Mouse (Mus musculus) cerebellum, adult 9-10 months (tissue): Measurements from ENCODE around the gene Ifna5.
"Not testable (repeated sequence)": the region's sequence is repeated elsewhere in the genome, so short reads cannot be mapped to it uniquely, and the experiment has no call there.

Experiments
- DNase-seq: peaks from one replicate; pipeline ENCODE4 v3.0.0; 2022

The Ifna5 gene

DNA sequence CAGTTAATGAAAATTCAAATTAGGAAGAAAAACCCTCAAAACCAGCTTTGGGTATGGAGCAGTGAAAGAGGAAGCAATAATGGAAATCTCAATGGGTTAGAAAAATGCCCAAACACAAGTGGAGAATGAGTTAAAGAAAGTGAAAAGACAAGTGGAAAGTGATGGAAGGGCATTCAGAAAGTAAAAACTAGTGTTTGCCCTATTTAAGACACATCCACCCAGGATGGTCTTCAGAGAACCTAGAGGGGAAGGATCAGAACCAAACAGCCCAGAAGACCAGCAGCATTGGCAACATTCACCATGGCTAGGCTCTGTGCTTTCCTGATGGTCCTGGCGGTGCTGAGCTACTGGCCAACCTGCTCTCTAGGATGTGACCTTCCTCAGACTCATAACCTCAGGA, at the start of gene Ifna5:
Gene Ifna5, plus strand, starts transcription at position 301 of the 400 bp plus-strand sequence.
- DNase-seq, result not testable (repeated sequence)

DNA sequence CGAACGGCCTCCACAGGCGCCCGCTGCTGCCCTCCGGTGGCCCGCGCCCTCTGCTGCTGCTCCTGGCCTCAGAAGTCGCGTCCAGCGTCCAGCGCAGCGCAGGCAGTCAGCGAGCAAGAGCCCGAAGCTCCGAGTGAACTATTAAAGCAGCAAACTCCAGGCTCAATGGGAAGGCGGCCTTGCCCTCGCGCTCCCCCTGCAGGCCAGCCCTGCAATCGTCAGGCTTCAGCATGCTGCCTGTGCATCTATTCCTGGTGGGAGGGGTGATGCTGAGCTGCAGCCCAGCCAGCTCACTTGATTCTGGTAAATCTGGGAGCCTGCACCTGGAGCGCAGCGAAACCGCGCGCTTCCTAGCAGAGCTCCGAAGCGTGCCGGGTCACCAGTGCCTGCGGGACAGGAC, 46.9 kb upstream of the Ifna5 start, which contains the start of gene Gm13277:
Gene Gm13277, plus strand, starts transcription at position 231 of the 400 bp plus-strand sequence.
- peak; percentile 80 for DNase-seq

DNA sequence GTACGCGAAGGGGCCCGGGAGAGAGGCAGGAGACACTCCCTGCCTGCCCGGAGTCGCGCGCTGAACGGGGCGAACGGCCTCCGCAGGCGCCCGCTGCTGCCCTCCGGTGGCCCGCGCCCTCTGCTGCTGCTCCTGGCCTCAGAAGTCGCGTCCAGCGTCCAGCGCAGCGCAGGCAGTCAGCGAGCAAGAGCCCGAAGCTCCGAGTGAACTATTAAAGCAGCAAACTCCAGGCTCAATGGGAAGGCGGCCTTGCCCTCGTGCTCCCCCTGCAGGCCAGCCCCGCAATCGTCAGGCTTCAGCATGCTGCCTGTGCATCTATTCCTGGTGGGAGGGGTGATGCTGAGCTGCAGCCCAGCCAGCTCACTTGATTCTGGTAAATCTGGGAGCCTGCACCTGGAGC, 44.1 kb upstream of the Ifna5 start, which contains the start of gene Gm13278:
Gene Gm13278, plus strand, starts transcription at position 301 of the 400 bp plus-strand sequence.
- DNase-seq, result not testable (repeated sequence)

DNA sequence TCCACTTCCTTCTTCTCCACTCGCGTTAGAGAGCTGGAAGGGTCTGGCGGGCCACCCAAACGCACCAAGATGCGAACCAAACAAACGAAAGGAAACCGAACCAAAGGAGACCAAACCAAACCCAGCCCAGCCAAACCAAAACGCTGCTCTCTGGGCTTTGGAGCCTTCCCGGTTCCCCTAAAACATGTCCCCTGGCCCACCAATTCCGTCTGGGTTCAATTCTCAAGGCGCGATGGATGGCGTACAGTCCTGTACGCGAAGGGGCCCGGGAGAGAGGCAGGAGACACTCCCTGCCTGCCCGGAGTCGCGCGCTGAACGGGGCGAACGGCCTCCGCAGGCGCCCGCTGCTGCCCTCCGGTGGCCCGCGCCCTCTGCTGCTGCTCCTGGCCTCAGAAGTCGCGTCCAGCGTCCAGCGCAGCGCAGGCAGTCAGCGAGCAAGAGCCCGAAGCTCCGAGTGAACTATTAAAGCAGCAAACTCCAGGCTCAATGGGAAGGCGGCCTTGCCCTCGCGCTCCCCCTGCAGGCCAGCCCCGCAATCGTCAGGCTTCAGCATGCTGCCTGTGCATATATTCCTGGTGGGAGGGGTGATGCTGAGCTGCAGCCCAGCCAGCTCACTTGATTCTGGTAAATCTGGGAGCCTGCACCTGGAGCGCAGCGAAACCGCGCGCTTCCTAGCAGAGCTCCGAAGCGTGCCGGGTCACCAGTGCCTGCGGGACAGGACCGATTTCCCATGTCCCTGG, 41.2 kb upstream of the Ifna5 start, which contains the start of gene Gm13275:
Gene Gm13275, plus strand, starts transcription at position 552 of the 740 bp plus-strand sequence.
- peak; percentile 88 for DNase-seq

DNA sequence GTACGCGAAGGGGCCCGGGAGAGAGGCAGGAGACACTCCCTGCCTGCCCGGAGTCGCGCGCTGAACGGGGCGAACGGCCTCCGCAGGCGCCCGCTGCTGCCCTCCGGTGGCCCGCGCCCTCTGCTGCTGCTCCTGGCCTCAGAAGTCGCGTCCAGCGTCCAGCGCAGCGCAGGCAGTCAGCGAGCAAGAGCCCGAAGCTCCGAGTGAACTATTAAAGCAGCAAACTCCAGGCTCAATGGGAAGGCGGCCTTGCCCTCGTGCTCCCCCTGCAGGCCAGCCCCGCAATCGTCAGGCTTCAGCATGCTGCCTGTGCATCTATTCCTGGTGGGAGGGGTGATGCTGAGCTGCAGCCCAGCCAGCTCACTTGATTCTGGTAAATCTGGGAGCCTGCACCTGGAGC, 38.2 kb upstream of the Ifna5 start, which contains the start of gene Gm13279:
Gene Gm13279, plus strand, starts transcription at position 301 of the 400 bp plus-strand sequence.
- not testable (repeated sequence) for DNase-seq

DNA sequence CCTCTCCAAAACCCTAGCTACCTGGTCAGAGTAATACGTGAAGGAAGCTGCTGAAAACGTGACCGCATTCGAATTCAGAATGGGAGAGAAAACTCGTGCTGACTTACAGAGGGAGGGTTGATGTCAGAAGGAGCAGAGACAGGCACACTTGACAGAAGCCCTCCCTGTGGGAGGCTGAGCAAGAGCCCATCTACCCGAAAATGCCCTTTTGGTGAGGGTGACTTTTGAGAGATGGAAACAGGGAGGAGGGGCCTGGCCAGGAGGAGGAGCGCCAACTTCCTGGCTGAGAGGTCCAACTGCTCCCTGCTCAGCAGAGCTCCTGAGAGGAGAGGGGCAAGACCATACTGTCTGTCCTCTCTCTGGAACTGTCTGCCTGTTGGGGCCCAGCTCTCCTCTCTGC, 36.0 kb upstream of the Ifna5 start, which contains the start of gene Gm13285:
Gene Gm13285, plus strand, starts transcription at position 301 of the 400 bp plus-strand sequence.
- DNase-seq, result not testable (repeated sequence)

DNA sequence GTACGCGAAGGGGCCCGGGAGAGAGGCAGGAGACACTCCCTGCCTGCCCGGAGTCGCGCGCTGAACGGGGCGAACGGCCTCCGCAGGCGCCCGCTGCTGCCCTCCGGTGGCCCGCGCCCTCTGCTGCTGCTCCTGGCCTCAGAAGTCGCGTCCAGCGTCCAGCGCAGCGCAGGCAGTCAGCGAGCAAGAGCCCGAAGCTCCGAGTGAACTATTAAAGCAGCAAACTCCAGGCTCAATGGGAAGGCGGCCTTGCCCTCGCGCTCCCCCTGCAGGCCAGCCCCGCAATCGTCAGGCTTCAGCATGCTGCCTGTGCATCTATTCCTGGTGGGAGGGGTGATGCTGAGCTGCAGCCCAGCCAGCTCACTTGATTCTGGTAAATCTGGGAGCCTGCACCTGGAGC, 32.4 kb upstream of the Ifna5 start, which contains the start of gene Gm13287:
Gene Gm13287, plus strand, starts transcription at position 301 of the 400 bp plus-strand sequence.
- not testable (repeated sequence) for DNase-seq

DNA sequence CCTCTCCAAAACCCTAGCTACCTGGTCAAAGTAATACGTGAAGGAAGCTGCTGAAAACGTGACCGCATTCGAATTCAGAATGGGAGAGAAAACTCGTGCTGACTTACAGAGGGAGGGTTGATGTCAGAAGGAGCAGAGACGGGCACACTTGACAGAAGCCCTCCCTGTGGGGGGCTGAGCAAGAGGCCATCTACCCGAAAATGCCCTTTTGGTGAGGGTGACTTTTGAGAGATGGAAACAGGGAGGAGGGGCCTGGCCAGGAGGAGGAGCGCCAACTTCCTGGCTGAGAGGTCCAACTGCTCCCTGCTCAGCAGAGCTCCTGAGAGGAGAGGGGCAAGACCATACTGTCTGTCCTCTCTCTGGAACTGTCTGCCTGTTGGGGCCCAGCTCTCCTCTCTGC, 30.1 kb upstream of the Ifna5 start, which contains the start of gene Gm13288:
Gene Gm13288, plus strand, starts transcription at position 301 of the 400 bp plus-strand sequence.
- DNase-seq, result not testable (repeated sequence)

DNA sequence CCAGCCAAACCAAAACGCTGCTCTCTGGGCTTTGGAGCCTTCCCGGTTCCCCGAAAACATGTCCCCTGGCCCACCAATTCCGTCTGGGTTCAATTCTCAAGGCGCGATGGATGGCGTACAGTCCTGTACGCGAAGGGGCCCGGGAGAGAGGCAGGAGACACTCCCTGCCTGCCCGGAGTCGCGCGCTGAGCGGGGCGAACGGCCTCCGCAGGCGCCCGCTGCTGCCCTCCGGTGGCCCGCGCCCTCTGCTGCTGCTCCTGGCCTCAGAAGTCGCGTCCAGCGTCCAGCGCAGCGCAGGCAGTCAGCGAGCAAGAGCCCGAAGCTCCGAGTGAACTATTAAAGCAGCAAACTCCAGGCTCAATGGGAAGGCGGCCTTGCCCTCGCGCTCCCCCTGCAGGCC, 29.6 kb upstream of the Ifna5 start:
- DNase-seq, result not testable (repeated sequence)

DNA sequence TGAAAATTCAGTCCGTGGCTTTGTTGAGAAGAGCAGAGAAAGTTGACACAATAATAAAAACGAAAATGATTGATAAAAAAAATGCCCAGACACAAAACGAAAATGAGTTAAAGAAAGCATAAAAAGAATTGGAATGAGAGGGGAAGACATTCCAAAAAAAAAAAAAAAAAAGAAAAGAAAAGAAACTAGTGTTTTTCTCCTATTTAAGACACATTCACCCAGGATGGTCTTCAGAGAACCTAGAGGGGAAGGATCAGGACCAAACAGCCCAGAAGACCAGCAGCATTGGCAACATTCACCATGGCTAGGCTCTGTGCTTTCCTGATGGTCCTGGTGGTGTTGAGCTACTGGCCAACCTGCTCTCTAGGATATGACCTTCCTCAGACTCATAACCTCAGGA, 19.4 kb upstream of the Ifna5 start, which contains the start of gene Ifna7:
Gene Ifna7, plus strand, starts transcription at position 301 of the 400 bp plus-strand sequence.
- no peak for DNase-seq

DNA sequence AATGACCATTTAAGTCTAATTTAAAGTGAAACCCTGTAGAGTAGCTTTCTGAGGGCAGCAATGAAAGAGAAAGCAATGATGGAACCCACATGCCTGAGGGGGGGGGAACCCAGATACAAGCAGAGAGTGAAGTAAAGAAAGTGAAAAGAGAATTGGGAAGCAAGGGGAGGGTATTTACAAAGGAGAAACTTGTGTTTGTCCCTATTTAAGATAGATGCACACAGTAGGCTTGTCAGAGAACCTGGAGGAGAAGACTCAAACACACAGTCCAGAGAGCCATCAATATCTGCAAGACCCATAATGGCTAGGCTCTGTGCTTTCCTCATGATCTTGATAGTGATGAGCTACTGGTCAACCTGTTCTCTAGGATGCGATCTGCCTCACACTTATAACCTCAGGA, 15.7 kb upstream of the Ifna5 start, which contains the start of gene Ifna11:
Gene Ifna11, plus strand, starts transcription at position 301 of the 400 bp plus-strand sequence.
- no peak for DNase-seq

DNA sequence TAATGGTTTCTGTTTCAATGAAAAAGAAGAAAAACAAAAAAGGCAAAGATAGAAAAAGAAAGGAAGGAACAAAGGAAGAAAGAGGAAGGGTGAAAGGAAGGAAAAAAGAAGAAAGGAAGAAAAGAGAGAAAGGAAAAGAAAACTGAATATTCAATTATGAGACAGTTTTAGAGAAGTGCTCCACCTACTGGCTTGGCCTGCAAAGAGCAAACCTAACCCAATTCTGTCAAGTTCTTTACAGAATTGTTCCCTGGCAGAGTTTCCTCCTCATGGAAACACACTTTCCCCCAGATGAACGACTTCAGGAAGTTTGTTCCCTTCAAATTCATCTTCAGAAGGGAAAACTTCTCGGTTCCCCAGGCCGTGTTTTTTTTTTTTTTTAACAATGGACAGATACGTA, 12.3 kb upstream of the Ifna5 start:
- DNase-seq, result no peak

DNA sequence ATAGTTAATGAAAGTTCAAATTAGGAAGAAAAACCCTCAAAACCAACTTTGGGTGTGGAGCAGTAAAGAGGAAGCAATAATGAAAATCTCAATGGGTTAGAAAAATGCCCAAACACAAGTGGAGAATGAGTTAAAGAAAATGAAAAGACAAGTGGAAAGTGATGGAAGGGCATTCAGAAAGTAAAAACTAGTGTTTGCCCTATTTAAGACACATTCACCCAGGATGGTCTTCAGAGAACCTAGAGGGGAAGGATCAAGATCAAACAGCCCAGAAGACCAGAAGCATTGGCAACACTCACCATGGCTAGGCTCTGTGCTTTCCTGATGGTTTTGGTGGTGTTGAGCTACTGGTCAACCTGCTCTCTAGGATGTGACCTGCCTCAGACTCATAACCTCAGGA, 8.2 kb upstream of the Ifna5 start, which contains the start of gene Ifna6:
Gene Ifna6, plus strand, starts transcription at position 301 of the 400 bp plus-strand sequence.
- DNase-seq, result not testable (repeated sequence)

DNA sequence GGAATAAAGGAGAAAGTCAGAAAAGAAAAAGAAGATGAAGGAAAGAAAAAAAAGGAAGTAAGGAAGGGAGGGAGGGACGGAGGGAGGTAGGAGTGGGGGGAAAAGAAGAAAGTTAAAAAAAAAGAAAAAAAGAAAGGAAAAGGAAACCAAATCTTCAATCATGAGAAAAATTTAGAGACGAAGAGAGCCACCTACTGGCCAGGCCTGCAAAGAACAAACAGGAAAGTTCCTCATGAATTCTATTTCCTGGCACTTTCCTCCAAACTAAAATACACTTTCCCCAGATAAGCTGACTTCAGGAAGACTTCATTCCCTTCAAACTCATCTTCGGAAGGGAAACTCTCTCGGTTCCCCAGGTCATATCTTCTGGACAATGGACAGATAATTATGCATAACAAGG, 4.8 kb upstream of the Ifna5 start:
- DNase-seq, result no peak

DNA sequence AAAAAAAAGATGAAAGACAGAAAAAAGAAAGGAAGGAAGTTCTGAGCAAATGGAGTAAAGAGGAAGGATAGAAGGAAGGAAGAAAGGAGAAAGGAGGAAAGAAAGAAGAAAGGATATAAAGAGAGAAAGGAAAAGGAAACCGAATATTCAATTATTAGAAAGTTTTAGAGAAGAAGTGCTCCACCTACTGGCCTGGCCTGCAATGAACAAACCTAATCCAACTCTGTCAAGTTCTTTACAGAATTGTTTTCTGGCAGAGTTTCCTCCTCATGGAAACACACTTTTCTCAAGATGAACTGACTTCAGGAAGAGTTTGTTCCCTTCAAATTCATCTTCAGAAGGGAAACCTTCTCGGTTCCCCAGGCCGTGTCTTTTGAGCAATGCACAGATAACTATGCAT, 3.5 kb downstream of the Ifna5 start:
- DNase-seq, result no peak

DNA sequence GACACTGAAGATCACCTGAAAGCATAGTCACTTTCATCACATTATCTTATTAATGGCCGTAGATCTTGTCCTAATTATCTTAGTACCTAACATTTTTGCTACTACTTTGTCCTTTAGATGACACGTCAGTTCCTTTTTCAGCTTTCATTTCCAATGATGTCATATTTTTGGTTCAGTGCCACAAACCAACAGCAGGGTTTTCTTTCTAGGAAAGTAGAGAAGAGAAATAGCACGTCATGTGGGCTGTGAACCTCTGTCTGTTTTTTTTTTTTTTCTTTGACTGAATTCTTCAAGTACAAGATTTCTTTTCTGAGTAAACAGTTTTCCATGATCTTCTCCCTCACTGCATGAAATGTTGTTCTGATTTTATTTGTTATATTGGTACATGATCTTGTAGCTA, 4.7 kb downstream of the Ifna5 start:
- DNase-seq, result no peak

DNA sequence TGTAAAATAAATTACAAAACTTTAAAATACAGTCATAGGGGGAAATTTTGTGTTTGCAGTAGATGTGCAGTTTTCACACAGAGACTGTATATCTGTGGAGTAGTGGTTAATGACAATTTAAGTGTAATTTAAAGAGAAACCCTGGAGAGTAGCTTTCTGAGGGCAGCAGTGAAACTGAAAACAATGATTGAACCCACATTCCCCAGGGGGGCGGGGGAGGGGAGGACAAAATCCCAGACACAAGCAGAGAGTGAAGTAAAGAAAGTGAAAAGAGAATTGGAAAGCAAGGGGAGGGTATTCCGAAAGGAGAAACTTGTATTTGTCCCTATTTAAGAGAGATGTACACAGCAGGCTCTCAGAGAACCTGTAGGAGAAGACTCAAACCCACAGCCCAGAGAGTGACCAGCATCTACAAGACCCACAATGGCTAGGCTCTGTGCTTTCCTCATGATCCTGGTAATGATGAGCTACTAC, 6.2 kb downstream of the Ifna5 start, which contains the start of gene Ifna4:
Gene Ifna4, plus strand, starts transcription at position 424 of the 474 bp plus-strand sequence.
- no peak for DNase-seq

DNA sequence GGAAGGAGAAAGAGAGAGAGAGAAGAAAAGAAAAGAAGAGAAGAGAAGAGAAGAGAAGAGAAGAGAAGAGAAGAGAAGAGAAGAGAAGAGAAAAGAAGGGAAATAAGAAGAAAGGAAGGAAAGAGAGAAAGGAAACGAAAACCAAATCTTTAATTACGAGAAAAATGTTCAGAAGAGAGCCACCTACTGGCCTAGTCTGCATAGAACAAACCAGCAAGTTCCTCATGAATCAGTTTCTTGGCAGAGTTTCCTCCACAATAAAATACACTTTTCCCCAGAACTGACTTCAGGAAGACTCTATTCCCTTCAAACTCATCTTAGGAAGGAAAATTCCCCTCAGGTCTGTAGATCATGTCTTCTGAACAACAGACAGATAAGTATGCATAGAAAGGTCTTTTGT, 10.0 kb downstream of the Ifna5 start:
- no peak for DNase-seq

DNA sequence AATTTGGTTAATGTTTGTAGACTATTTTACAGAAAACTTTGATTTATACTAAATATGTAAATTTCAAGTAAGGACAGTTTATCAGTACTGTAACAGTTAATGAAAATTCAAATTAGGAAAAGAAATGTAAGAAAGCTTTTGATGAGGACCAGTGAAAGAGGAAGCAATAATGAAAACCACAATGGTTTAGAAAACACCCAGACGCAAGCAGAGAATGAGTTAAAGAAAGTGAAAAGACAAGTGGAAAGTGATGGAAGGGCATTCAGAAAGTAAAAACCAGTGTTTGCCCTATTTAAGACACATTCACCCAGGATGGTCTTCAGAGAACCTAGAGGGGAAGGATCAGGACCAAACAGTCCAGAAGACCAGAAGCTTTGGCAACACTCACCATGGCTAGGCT, 14.4 kb downstream of the Ifna5 start, which contains the start of gene Ifna1:
Gene Ifna1, plus strand, starts transcription at position 390 of the 400 bp plus-strand sequence.
- no peak for DNase-seq

DNA sequence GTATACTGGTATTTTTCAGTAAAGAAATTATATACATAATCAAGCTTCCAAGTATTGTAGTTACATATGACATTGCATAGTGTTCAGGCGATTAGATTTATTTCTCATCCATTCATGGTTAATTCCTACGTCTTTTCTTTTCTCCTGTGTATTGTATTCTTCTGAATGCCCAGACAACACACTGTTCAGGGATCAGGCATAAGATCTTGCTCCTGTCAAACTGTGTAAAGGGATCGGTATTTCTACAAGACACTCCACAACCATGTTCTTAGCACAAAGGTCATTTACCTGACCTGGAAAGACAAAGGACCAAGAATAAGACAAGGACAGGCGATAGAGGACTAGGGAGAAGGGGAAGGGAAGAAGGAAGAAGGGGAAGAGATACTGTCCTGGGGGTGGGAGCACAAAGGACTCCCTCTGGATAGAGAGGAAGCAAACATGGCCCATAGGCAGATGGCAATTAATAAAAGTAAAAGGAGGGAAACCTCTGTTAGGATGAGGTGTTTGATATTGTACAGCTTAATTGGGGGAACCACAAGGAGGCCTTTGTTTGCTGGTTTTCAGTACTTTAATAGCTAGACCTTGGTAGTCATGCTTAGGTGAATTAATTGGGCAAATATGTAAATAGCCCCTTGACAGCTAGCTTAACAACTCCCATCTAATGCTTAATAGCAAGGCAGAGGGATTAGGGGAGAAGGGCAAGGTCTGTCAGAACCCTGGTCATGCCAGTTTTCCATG, 15.9 kb downstream of the Ifna5 start:
- DNase-seq, result no peak

DNA sequence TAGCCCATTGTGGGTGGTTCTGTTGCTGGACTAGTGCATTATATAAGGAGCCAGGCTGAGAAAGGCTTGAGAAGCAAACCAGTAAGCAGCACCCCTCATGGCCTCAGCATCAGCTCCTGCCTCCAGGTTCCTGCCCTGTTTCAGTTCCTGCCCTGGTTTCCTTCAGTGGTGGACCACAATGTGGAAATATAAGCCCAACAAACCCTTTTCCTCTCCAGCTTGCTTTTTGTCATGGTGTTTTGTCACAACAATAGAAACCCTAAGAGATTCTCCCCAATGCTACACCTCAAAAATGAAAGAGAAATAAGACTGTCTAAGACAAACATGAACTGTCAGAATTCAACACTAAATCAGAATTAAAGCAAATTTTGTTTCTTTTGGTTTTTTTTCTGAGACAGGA, 23.9 kb downstream of the Ifna5 start:
- DNase-seq, result no peak

DNA sequence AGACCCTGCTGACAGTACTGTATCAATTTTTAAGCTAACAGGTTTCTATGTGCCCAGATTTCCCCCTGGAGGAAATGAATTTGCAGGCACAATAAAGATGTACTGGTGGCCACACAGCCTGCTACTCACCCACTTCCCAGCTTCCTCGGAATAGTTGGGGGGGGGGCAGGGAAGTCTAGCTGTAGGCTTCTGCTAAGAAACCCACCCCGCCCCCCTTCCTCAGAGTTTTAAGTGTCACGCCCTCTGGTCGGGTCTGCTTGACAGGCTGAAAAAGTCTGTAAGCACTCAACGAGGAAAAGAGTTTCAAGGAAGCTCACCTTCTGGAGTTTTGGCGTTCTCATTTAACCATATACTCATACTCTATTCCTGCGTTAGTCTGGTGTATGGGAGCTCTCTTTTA, 28.0 kb downstream of the Ifna5 start:
- DNase-seq, result no peak

DNA sequence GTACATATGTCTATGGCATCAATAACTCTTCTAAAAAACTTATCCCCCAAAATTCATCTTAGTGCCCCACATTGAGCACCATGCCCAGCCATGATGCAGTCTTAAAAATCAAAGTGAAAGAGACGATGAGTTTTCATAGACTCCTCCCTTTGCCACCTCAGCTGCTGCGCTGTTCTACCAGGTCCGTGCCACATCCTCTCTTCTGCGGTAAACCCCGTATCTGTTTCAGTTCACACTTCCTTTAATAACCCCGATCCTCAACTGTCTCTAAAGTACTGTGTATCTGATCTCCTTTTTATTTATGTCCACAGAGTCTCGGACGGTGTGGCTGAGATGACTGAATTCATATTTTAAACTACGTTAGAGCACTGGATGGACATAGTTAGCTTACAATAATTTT, 29.3 kb downstream of the Ifna5 start:
- no peak for DNase-seq
